Mouse (Mus musculus) erythroblast, embryonic 14.5 days (primary cell): ENCODE results near the gene Npy4r.

Experiments
- GATA1 ChIP-seq: IDR thresholded peaks from 2 replicates; pipeline ENCODE4 v1.6.1; 2012; ENCODE audit warnings: low read length, inconsistent platforms, mixed read lengths
- TAL1 ChIP-seq: IDR thresholded peaks from 3 replicates; pipeline ENCODE4 v1.6.1; 2012; ENCODE audit warnings: low read length, inconsistent platforms, mixed read lengths

DNA sequence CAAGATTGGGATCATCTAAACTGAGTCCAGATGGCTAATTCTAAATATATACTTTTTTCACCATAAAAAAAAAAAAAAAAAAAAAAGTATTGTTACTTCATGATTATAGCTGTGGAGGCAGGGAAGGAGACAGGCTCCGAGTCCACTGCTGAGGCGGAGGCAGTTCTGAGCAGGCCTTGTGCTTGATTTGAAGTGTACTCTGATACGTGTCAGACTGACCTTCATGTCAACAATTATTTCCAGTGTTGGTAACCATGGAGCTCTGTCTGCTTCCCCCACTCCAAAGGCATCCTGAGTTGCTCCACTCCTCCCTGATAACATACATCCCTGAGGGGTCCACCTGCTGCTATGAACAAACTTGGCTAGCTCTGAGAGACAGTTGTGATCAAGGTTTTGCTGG lies 18.8 kb upstream of the Npy4r start:
- TF ChIP-seq GATA1, result no peak
- TF ChIP-seq TAL1, result no peak
